Mouse (Mus musculus): ENCODE measurements around the gene Stx1a.

GRCm38 (mm10) chr5:134989741-134990140, 33.5 kb upstream of the Stx1a start:
- TF ChIP-seq CTCF (IDR thresholded peaks at IDR 0.05; ENCODE audit: borderline replicate concordance, insufficient read depth, low read length): no peak
- no peak for TF ChIP-seq POLR2A (IDR thresholded peaks at IDR 0.05; ENCODE audit: low read depth, low read length)
